Mouse (Mus musculus) forebrain, postnatal 0 days (tissue): Measurements from ENCODE around the gene Tspan9. TPM values are rescaled to one million over a fixed set of nuclear protein-coding genes. Genes with fewer than 3 reads are reported as not detected.

Experiments
- ATAC-seq: fragments of 200-750 bp; cut with Nextera tagmentation; 2 replicates; pipeline ENCODE4 v1.8.0; 2017; ENCODE audit warnings: mild to moderate bottlenecking, moderate library complexity
- DNase-seq: peaks from one replicate; pipeline ENCODE4 v3.0.0-alpha.2; 2015
- H3K27ac ChIP-seq: fragments of 300-500 bp; sonication (generic); 2 replicates; pipeline ENCODE4 v1.5.1; 2014; ENCODE audit warnings: low read depth, mild to moderate bottlenecking, antibody characterized with exemption, low read length, moderate library complexity, mixed read lengths
- H3K27me3 ChIP-seq: fragments of 300-500 bp; sonication (generic); 2 replicates; pipeline ENCODE4 v1.6.1; 2014; ENCODE audit warnings: mild to moderate bottlenecking, low read length, mixed read lengths; ENCODE audit not compliant: insufficient read depth
- H3K36me3 ChIP-seq: fragments of 300-500 bp; sonication (generic); 2 replicates; pipeline ENCODE4 v1.6.1; 2014; ENCODE audit warnings: mild to moderate bottlenecking, moderate library complexity; ENCODE audit not compliant: insufficient read depth
- H3K4me1 ChIP-seq: fragments of 300-500 bp; sonication (generic); 2 replicates; pipeline ENCODE4 v1.6.1; 2014; ENCODE audit warnings: antibody characterized with exemption; ENCODE audit not compliant: insufficient read depth
- H3K4me2 ChIP-seq: fragments of 300-500 bp; sonication (generic); 2 replicates; pipeline ENCODE4 v1.6.1; 2014; ENCODE audit warnings: low read depth, mild to moderate bottlenecking, moderate library complexity
- H3K4me3 ChIP-seq: fragments of 300-500 bp; sonication (generic); 2 replicates; pipeline ENCODE4 v1.5.1; 2014; ENCODE audit warnings: low read depth, low read length, mixed read lengths
- H3K9ac ChIP-seq: fragments of 300-500 bp; sonication (generic); 2 replicates; pipeline ENCODE4 v1.6.1; 2014; ENCODE audit warnings: mild to moderate bottlenecking
- H3K9me3 ChIP-seq: fragments of 300-500 bp; sonication (generic); 2 replicates; pipeline ENCODE4 v1.6.1; 2016; ENCODE audit warnings: low read length
- CTCF ChIP-seq: sonication (generic); IDR thresholded peaks from 2 replicates; pipeline ENCODE4 v1.5.1; 2016; ENCODE audit warnings: antibody characterized with exemption, control low read depth, low read depth
- WGBS: fragments of 180-500 bp; shearing (Covaris S2); extraction: QIAGEN DNeasy Blood & Tissue Kit; methylation state at CpG from one replicate; pipeline ENCODE4 v1.1.7; 2014; 5-methylcytosine and 5-hydroxymethylcytosine counted together
- polyA plus RNA-seq: library from polyadenylated mRNA; unstranded; fragments of >200 nt; fragmentation: Nextera tagmentation; extraction: Ambion mirVana; gene quantifications from 2 replicates; pipeline ENCODE4 v1.2.1, GENCODE M21; 2015
- total RNA-seq: library from RNA; depleted of rRNA; stranded (reverse); fragments of >200 nt; gene quantifications from 2 replicates; pipeline ENCODE4 v1.2.3, GENCODE M21; 2014

Tspan9 gene
- total and polyA plus RNA-seq, 2 experiments from 2014 or later = 63.9 to 150 TPM

- Histone ChIP-seq H3K9me3 (no peaks in the 10 kb centered on the region), H3K4me1 (peaks cover 6% of the 10 kb centered on the region), H3K4me2 (no peak overlapping the region), H3K27me3 (no peaks in the 10 kb centered on the region), H3K4me3 (no peak overlapping the region), H3K36me3 (no peaks in the 10 kb centered on the region), H3K27ac (no peak overlapping the region), H3K9ac (no peak overlapping the region)
- ATAC-seq (no peak), DNase-seq (no peak)
- TF ChIP-seq CTCF = no peak
- WGBS = 67% methylated on average over 8 of the region's 8 CpGs
Measured at GRCm38 (mm10) chr6:128095906-128096305, 47.5 kb downstream of the Tspan9 start.

- Histone ChIP-seq H3K27ac (no peak overlapping the region), H3K36me3 (no peaks in the 10 kb centered on the region), H3K4me3 (no peak overlapping the region), H3K27me3 (no peaks in the 10 kb centered on the region), H3K9me3 (no peaks in the 10 kb centered on the region), H3K4me1 (peaks cover 6% of the 10 kb centered on the region), H3K9ac (no peak overlapping the region), H3K4me2 (no peak overlapping the region)
- WGBS = 60% methylated on average over 10 of the region's 10 CpGs
- DNase-seq (peak; percentile 73), ATAC-seq (peak; percentile 25; the same call in 1 of the 2 replicates)
- TF ChIP-seq CTCF = no peak
Measured at GRCm38 (mm10) chr6:128095131-128095530, 48.3 kb downstream of the Tspan9 start.

- DNase-seq (no peak), ATAC-seq (no peak)
- no peaks in the 10 kb centered on the region for H3K36me3 ChIP-seq
- H3K4me1 ChIP-seq = peaks cover under 1% of the 10 kb centered on the region; the same call in 1 of the 2 replicates
- H3K9me3 ChIP-seq = no peaks in the 10 kb centered on the region
- WGBS = 77% methylated on average over 15 of the region's 15 CpGs
- H3K4me3 ChIP-seq = no peak overlapping the region
- no peak overlapping the region for H3K27ac ChIP-seq
- no peak overlapping the region for H3K9ac ChIP-seq
- no peak for TF ChIP-seq CTCF
- H3K4me2 ChIP-seq = no peak overlapping the region
- H3K27me3 ChIP-seq = no peaks in the 10 kb centered on the region
Measured at GRCm38 (mm10) chr6:128093856-128094628, 49.4 kb downstream of the Tspan9 start.

DNA sequence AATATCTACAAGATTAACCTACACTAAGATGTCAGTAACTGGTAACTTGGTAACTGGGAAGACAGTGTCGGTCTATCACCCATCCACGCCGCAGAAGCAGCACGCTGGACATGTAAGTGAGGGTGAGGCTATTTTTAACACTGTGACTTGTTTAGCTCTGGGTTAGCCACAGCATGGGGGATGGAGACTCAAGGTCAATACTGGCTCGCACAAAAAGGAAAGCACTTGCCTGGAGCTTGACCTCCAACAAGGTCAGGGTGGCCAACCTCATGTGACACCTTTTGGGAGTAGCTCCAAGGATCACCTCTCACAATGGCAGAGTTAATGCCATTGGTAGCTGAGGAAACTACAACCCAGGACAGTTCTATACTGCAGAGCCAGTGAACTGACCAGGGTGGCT, 50.8 kb downstream of the Tspan9 start:
- Histone ChIP-seq H3K4me3 (no peak overlapping the region), H3K4me2 (no peak overlapping the region), H3K36me3 (no peaks in the 10 kb centered on the region), H3K4me1 (no peaks in the 10 kb centered on the region; the same call in 1 of the 2 replicates), H3K9me3 (no peaks in the 10 kb centered on the region), H3K9ac (no peak overlapping the region), H3K27me3 (no peaks in the 10 kb centered on the region), H3K27ac (no peak overlapping the region)
- no peak for ATAC-seq
- WGBS = 92% methylated on average over 5 of the region's 5 CpGs
- TF ChIP-seq CTCF = no peak
- no peak for DNase-seq

DNA sequence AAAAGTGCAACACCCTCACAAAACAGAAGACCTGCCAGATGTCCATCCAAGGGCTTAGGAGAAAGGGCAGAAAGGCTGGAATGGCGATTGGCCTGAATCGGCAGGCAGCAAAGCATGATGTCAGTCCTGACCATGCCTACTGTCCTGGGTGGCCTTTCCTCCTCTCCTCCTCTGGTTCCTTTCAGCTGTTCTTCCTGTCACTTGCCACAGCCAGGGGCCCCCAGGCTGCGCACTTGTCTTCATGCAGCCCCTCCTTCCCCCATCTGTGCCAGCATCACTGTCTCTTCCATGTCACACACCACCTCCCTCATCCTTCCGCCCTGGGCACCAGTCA, 51.6 kb downstream of the Tspan9 start:
- DNase-seq = no peak
- Histone ChIP-seq H3K4me3 (no peak overlapping the region), H3K27me3 (no peaks in the 10 kb centered on the region), H3K36me3 (no peaks in the 10 kb centered on the region), H3K4me1 (no peaks in the 10 kb centered on the region; the same call in 1 of the 2 replicates), H3K9me3 (no peaks in the 10 kb centered on the region), H3K9ac (no peak overlapping the region), H3K4me2 (no peak overlapping the region), H3K27ac (no peak overlapping the region)
- ATAC-seq = no peak
- no peak for TF ChIP-seq CTCF
- WGBS = 86% methylated on average over 4 of the region's 4 CpGs

DNA sequence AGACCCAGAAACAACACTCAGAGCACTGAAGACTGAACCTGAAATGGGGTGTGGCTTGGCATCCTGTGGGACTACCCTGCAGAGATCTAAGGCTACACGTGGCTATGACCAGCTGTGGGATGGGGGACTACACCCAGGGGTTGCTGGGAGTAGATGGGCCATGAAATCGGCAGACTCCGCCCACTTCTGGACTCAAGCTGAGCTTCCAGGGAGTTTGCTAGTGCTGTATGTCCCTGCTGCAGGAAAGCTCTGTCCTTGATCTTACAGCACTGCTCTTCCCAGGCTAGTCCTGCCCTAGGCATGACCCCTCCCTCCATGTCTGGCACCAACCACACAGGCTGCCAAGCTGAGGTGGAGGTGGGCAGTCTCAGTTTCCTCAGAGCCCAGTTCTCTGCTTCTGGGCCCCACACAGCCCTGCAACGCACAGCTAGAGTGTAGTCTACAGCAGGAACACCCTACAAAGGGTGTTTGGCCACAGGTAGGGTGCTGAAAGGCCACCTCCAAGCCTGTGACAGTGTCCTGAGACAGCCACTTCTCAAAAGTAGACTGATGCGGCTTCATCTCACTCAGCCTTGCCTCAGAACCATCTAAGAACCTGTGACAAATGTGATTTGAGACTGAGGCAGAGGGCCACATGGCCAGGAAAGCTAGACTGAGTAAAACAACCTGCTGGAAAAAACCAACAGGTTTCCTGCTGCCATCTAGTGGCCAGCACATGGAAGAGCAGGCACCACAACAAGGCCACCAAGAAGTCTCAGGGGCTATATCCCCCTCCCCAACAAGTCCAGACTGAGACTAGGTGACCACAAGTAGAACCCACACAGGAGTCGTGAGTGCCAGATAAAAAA, 52.2 kb downstream of the Tspan9 start:
- Histone ChIP-seq H3K4me3 (no peak overlapping the region), H3K9ac (no peak overlapping the region), H3K4me2 (no peak overlapping the region), H3K27ac (no peak overlapping the region), H3K4me1 (no peaks in the 10 kb centered on the region; the same call in 1 of the 2 replicates), H3K27me3 (no peaks in the 10 kb centered on the region), H3K36me3 (no peaks in the 10 kb centered on the region), H3K9me3 (no peaks in the 10 kb centered on the region)
- peak; percentile 96 for TF ChIP-seq CTCF
- WGBS = 35% methylated on average over 6 of the region's 6 CpGs
- DNase-seq (peak; percentile 89), ATAC-seq (peak; percentile 50)
